Mouse (Mus musculus): ENCODE results near the gene Tmbim4. TPM values are rescaled to one million over a fixed set of nuclear protein-coding genes. Genes with fewer than 3 reads are reported as not detected.

The Tmbim4 gene
- polyA plus RNA-seq, 1 experiment from 2014 or later = 86.1 TPM

DNA sequence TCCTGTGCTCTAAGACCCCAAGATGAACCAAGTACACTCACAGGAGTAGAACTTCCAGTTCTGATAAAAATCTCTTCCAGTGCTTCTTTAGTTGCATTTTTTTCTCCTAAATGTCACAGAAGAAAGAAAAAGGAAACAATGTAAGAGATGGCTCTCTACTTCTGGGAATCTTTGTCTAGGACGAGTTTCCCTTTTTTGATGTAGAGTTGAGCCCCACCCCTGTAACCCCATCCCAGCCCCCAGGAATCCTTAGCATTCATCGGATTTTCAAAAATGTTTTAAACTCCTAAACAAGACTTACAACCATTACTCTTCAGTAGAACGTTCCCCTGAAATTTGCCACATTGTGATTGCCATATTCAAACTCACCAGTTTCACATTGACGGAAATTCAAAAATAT is 31.1 kb upstream of the Tmbim4 start:
- Histone ChIP-seq H3K9ac (no peak overlapping the region), H3K27me3 (replicated peaks) (no peaks in the 10 kb centered on the region), H3K4me2 (no peak overlapping the region), H3K4me3 (no peak overlapping the region), H3K36me3 (no peaks in the 10 kb centered on the region), H3K9me3 (replicated peaks) (no peaks in the 10 kb centered on the region), H3K27ac (no peak overlapping the region), H3K4me1 (peaks cover 23% of the 10 kb centered on the region)
- WGBS (ENCODE audit: insufficient replicate concordance) = 68% methylated on average over 4 of the region's 4 CpGs
- ATAC-seq = no peak

DNA sequence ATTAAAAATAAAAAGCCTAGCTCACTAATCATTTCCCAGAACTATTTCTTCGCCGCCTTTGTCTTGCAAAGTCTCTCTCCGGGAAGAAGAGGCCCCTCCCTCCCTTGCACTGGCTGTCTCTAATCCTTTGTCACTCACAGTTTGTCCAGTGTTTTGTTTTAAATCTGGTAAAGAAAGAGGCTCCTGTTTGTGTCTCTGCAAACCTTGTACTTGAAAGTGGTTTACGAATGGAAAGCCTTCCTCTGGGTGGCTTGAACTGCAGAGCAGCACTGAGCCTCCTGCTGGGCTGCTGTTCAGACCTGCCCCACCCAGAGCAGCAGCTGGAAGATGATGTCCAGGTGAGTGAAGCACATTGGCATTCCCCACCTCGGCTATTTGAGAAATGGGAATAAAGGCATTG is 30.1 kb upstream of the Tmbim4 start:
- no peak for ATAC-seq
- Histone ChIP-seq H3K4me2 (no peak overlapping the region), H3K9me3 (replicated peaks) (no peaks in the 10 kb centered on the region), H3K27me3 (replicated peaks) (no peaks in the 10 kb centered on the region), H3K36me3 (no peaks in the 10 kb centered on the region), H3K27ac (no peak overlapping the region), H3K4me3 (no peak overlapping the region), H3K9ac (no peak overlapping the region), H3K4me1 (peaks cover 23% of the 10 kb centered on the region)
- 59% methylated on average over 5 of the region's 5 CpGs for WGBS (ENCODE audit: insufficient replicate concordance)

GRCm38 (mm10) chr10:120174192-120174705 is 27.1 kb upstream of the Tmbim4 start:
- no peak overlapping the region for H3K9ac ChIP-seq
- H3K4me3 ChIP-seq = no peak overlapping the region
- 79% methylated on average over 15 of the region's 15 CpGs for WGBS (ENCODE audit: insufficient replicate concordance)
- H3K27ac ChIP-seq = no peak overlapping the region
- no peaks in the 10 kb centered on the region for H3K36me3 ChIP-seq
- H3K4me1 ChIP-seq = peaks cover 1% of the 10 kb centered on the region
- ATAC-seq = no peak
- H3K27me3 ChIP-seq (replicated peaks) = no peaks in the 10 kb centered on the region
- no peak overlapping the region for H3K4me2 ChIP-seq
- H3K9me3 ChIP-seq (replicated peaks) = no peaks in the 10 kb centered on the region

DNA sequence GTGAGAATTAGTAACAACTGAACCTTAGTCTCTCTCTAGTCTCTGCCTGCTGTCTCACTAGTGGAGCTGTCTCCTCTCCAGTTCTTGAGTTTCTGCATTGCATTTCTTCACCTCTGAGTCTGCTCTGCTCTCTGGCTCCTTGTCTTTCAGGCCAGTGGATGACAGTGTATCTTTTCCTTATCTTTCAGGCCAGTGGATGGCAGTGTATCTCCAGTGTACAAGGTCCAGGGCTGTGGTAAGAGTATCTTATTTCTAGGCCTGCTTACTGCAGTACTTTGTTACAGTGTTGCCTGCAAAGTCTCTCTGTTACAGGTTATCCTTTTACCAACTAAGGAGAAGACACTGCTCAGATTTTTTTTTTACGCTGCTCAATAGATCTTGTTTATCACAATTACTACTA is 18.5 kb upstream of the Tmbim4 start:
- H3K4me2 ChIP-seq = no peak overlapping the region
- no peak overlapping the region for H3K9ac ChIP-seq
- H3K4me3 ChIP-seq = no peak overlapping the region
- H3K27ac ChIP-seq = no peak overlapping the region
- WGBS (ENCODE audit: insufficient replicate concordance) = 83% methylated on average over 1 of the region's 1 CpGs
- H3K36me3 ChIP-seq = no peaks in the 10 kb centered on the region
- H3K4me1 ChIP-seq = no peaks in the 10 kb centered on the region
- H3K27me3 ChIP-seq (replicated peaks) = no peaks in the 10 kb centered on the region
- ATAC-seq = peak; percentile 73
- no peaks in the 10 kb centered on the region for H3K9me3 ChIP-seq (replicated peaks)

DNA sequence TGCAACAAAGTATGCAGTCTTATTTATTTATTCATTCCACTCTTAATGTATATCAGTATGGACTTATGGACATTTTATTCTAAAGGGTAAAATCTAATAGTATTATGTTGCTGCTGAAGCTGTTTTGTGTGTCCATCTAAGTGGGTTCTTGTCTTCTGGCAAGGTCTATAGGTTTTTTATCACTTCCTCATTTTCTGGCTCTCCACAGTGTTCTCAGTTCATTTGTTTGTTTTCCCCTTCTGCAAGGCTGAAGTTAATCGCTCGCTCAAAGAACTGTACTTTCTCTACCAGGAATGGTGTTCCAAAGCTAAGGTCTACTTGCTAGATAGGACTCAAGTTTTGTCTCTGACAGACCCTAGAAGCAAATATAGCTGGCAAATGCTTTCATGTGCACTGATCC is 18.0 kb upstream of the Tmbim4 start:
- Histone ChIP-seq H3K27ac (no peak overlapping the region), H3K9ac (no peak overlapping the region), H3K4me3 (no peak overlapping the region), H3K27me3 (replicated peaks) (no peaks in the 10 kb centered on the region), H3K4me1 (no peaks in the 10 kb centered on the region), H3K4me2 (no peak overlapping the region), H3K36me3 (no peaks in the 10 kb centered on the region), H3K9me3 (replicated peaks) (no peaks in the 10 kb centered on the region)
- no peak for ATAC-seq
- WGBS (ENCODE audit: insufficient replicate concordance) = 47% methylated on average over 2 of the region's 2 CpGs

DNA sequence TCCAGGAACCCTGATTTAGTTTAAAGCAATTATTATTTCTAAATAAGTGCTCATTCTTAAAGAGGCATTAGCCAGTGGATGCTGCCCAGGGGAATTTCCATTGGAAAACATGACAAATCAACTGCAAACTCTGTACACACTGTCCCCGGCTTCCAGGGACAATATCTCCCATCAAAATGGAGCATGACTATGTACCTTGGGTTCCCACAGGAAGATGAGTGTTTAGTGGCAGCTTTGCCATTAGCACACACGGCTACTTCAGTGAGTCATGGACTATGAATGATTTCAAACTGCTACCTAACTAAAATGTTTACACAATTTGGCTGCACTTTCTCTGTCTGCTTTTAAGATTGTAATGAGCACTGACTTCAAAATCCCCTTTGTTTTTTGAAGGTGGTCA is 12.9 kb upstream of the Tmbim4 start:
- WGBS (ENCODE audit: insufficient replicate concordance) = 56% methylated on average over 2 of the region's 2 CpGs
- Histone ChIP-seq H3K36me3 (no peaks in the 10 kb centered on the region), H3K4me1 (no peaks in the 10 kb centered on the region), H3K4me2 (no peak overlapping the region), H3K27me3 (replicated peaks) (no peaks in the 10 kb centered on the region), H3K9me3 (replicated peaks) (no peaks in the 10 kb centered on the region), H3K27ac (no peak overlapping the region), H3K9ac (no peak overlapping the region), H3K4me3 (no peak overlapping the region)
- no peak for ATAC-seq

GRCm38 (mm10) chr10:120189276-120189675 is 12.1 kb upstream of the Tmbim4 start:
- H3K4me1 ChIP-seq = no peaks in the 10 kb centered on the region
- ATAC-seq = no peak
- H3K36me3 ChIP-seq = no peaks in the 10 kb centered on the region
- no peak overlapping the region for H3K4me3 ChIP-seq
- 0 out of 2 replicates have a peak overlapping the region, but pooled peaks have one; percentile 1 for H3K4me2 ChIP-seq
- H3K9me3 ChIP-seq (replicated peaks) = no peaks in the 10 kb centered on the region
- 26% methylated on average over 11 of the region's 11 CpGs for WGBS (ENCODE audit: insufficient replicate concordance)
- no peak overlapping the region for H3K27ac ChIP-seq
- no peaks in the 10 kb centered on the region for H3K27me3 ChIP-seq (replicated peaks)
- H3K9ac ChIP-seq = no peak overlapping the region

- no peak for ATAC-seq
- Histone ChIP-seq H3K27me3 (replicated peaks) (no peaks in the 10 kb centered on the region), H3K9ac (no peak overlapping the region), H3K4me1 (no peaks in the 10 kb centered on the region), H3K9me3 (replicated peaks) (no peaks in the 10 kb centered on the region), H3K36me3 (no peaks in the 10 kb centered on the region), H3K4me3 (no peak overlapping the region), H3K4me2 (0 out of 2 replicates have a peak overlapping the region, but pooled peaks have one; percentile 1), H3K27ac (no peak overlapping the region)
- WGBS (ENCODE audit: insufficient replicate concordance) = 22% methylated on average over 6 of the region's 6 CpGs
Observed at GRCm38 (mm10) chr10:120189782-120190181, 11.6 kb upstream of the Tmbim4 start.

GRCm38 (mm10) chr10:120191165-120191564 is 10.2 kb upstream of the Tmbim4 start:
- WGBS (ENCODE audit: insufficient replicate concordance) = 69% methylated on average over 6 of the region's 6 CpGs
- no peak overlapping the region for H3K27ac ChIP-seq
- H3K4me3 ChIP-seq = no peak overlapping the region
- no peak for ATAC-seq
- no peak overlapping the region for H3K9ac ChIP-seq
- no peaks in the 10 kb centered on the region for H3K9me3 ChIP-seq (replicated peaks)
- H3K36me3 ChIP-seq = no peaks in the 10 kb centered on the region
- no peak overlapping the region for H3K4me2 ChIP-seq
- no peaks in the 10 kb centered on the region for H3K4me1 ChIP-seq
- H3K27me3 ChIP-seq (replicated peaks) = no peaks in the 10 kb centered on the region

- Histone ChIP-seq H3K27me3 (replicated peaks) (no peaks in the 10 kb centered on the region), H3K27ac (no peak overlapping the region), H3K4me1 (no peaks in the 10 kb centered on the region), H3K4me3 (no peak overlapping the region), H3K9me3 (replicated peaks) (no peaks in the 10 kb centered on the region), H3K36me3 (no peaks in the 10 kb centered on the region), H3K4me2 (no peak overlapping the region), H3K9ac (no peak overlapping the region)
- WGBS (ENCODE audit: insufficient replicate concordance) = 69% methylated on average over 4 of the region's 4 CpGs
- no peak for ATAC-seq
Observed at GRCm38 (mm10) chr10:120192278-120192677, 9.1 kb upstream of the Tmbim4 start.

DNA sequence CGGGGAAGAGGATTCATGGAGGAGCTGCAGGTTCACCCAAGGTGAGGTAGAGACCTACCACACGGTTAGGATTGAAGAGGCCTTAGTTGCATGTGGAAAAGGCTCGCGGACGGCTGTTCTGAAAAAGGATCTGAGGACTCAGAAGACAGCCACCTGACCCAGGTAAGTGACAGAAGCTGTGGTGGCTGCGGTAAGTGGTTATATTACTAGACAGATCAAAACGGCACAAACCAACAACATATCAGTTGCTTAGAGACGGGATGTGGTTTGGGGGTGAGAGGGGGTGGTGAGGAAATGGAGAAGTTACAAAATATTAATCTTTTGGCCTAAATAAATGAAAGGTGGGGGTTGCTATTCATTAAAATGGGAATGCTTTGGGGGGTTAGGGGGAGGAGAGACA is 8.1 kb upstream of the Tmbim4 start:
- 55% methylated on average over 8 of the region's 8 CpGs for WGBS (ENCODE audit: insufficient replicate concordance)
- Histone ChIP-seq H3K4me1 (no peaks in the 10 kb centered on the region), H3K9me3 (replicated peaks) (no peaks in the 10 kb centered on the region), H3K27me3 (replicated peaks) (0 out of 2 replicates have a peak, but pooled peaks cover under 1% of the 10 kb centered on the region), H3K9ac (no peak overlapping the region), H3K4me2 (no peak overlapping the region), H3K27ac (no peak overlapping the region), H3K36me3 (no peaks in the 10 kb centered on the region), H3K4me3 (no peak overlapping the region)
- no peak for ATAC-seq

DNA sequence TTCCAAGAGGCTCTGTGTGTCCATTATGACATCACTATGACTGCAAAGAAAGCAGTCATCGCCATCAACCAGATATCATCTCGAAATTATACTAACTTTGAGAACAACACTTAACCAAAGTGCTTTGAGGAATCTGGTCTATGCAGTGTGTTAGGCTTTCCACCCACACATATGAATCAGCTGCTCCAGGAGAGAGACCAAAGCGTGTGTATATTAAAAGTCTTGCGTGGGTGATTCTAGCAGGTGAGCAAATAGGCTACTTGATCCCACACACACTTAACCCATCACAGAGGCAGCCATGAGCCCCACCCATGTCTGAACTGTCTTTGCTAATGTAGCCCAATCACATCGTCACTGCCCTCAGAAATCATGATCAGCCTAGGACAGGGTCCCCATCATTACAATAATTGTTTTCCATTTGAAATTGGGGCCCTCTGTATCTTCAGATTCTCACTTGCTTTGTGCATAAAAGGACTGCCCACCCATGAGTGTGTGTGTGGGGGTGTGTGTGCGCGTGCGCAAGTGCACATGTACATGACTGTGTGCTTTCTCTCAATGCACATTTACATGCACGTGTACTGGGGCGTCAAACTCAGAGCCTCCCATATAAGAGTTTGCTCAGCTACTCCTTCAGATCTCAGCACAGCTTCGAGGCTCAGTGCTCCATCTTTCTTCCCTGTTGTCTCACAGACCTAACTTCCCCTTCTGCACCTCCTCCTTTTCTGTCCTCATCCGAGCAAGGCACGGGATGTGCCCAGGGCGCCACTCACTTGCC is 4.1 kb upstream of the Tmbim4 start:
- Histone ChIP-seq H3K27me3 (replicated peaks) (peaks cover 32% of the 10 kb centered on the region), H3K36me3 (no peaks in the 10 kb centered on the region), H3K4me3 (no peak overlapping the region), H3K4me2 (no peak overlapping the region), H3K9ac (no peak overlapping the region), H3K4me1 (peaks cover 13% of the 10 kb centered on the region), H3K27ac (no peak overlapping the region), H3K9me3 (replicated peaks) (no peaks in the 10 kb centered on the region)
- WGBS (ENCODE audit: insufficient replicate concordance) = 64% methylated on average over 14 of the region's 14 CpGs
- ATAC-seq = no peak

Measured in liver, embryonic 12.5 days (tissue).